Mouse (Mus musculus) spleen, adult 2 months (tissue): ENCODE measurements at regions not wholly inside any gene's neighbourhood (a gene's known extent, or its start where the extent isn't known, plus 50 kb on each side); places are given as distances from the start of the nearest gene placed in this dataset.

Source experiments
- DNase-seq, 2 experiments: peaks; one replicate each; pipeline versions ENCODE4 v3.0.0 to v3.0.0-alpha.2; 2012 to 2021; ENCODE audit warnings: low spot score in 2 of 2, low read depth in 1 of 2
- H3K27ac ChIP-seq: fragments of 200-500 bp; 2 replicates; pipeline ENCODE4 v1.5.1; 2012; ENCODE audit warnings: low read length, inconsistent platforms; ENCODE audit not compliant: insufficient read depth
- H3K27me3 ChIP-seq: fragments of 200-500 bp; 2 replicates; pipeline ENCODE4 v1.6.1; 2012; ENCODE audit warnings: mild to moderate bottlenecking, moderate library complexity, low read length, inconsistent platforms; ENCODE audit not compliant: control insufficient read depth, insufficient read depth
- H3K36me3 ChIP-seq: fragments of 200-500 bp; 2 replicates; pipeline ENCODE4 v1.6.1; 2012; ENCODE audit warnings: mild to moderate bottlenecking, low read length, inconsistent platforms; ENCODE audit not compliant: control insufficient read depth, insufficient read depth
- H3K4me1 ChIP-seq: fragments of 200-500 bp; 2 replicates; pipeline ENCODE4 v1.6.1; 2011; ENCODE audit warnings: inconsistent platforms; ENCODE audit not compliant: control insufficient read depth, insufficient read depth, insufficient read length
- H3K4me3 ChIP-seq: fragments of 200-500 bp; 2 replicates; pipeline ENCODE4 v1.5.1; 2011; ENCODE audit warnings: mild to moderate bottlenecking, inconsistent platforms; ENCODE audit not compliant: insufficient read depth, insufficient read length; ENCODE audit errors: extremely low read depth
- CTCF ChIP-seq: fragments of 200-500 bp; IDR thresholded peaks from 2 replicates; pipeline ENCODE4 v1.5.1; 2011; ENCODE audit warnings: mild to moderate bottlenecking, inconsistent platforms; ENCODE audit not compliant: insufficient read depth, insufficient read length, insufficient replicate concordance; ENCODE audit errors: extremely low read depth
- POLR2A ChIP-seq: fragments of 200-500 bp; IDR thresholded peaks from 2 replicates; pipeline ENCODE4 v1.6.1; 2011; ENCODE audit warnings: low read depth, low read length, inconsistent platforms
- WGBS: fragments of 180-500 bp; shearing (Covaris S2); methylation state at CpG from one replicate; pipeline ENCODE4 v1.1.7; 2018; 5-methylcytosine and 5-hydroxymethylcytosine counted together

DNA sequence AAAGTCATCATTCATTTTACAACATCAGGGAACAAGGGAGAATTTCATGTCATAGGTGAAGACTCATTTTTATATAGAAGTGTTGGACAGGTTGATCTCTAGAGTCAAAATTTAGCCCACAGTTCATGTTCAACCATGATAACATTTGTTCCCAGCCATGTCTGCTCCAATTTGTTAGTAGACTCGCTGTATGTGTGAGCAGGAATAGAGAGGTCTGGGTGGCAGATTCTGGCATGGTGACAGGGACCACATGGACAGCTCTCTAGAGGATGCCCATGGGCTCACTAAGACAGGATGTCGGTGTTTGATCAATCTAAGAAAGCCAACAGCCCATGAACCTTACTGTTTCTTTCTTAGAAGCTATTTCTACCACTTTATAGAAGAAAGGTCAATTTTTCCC, 159.7 kb upstream of the Tmtc1 start:
- Histone ChIP-seq H3K36me3 (no peaks in the 10 kb centered on the region), H3K4me1 (no peaks in the 10 kb centered on the region), H3K27ac (no peak overlapping the region), H3K27me3 (no peaks in the 10 kb centered on the region), H3K4me3 (no peak overlapping the region)
- no peak for DNase-seq
- TF ChIP-seq CTCF (no peak), POLR2A (no peak)
- 80% methylated on average over 2 of the region's 2 CpGs for WGBS

DNA sequence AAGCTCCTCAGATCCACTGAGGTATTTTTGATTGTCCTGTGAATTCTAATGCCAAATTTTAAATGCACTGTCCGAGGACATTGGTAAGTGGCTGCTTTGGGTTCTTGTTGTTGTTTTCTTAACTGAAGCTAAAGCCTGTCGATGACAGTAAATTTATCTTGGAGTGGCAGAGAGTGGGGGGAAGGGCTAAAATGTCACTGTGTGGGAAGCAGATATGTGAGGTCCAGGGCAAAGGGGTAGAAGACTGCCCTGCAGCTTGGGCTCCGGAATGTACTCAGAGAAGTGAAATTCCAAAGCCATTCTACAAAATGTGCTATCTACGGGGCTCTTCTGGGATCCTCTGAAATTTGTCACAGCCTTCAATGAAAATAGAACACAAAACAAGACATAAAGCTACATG, 159.3 kb upstream of the Tmtc1 start:
- Histone ChIP-seq H3K4me3 (no peak overlapping the region), H3K27me3 (no peaks in the 10 kb centered on the region), H3K27ac (no peak overlapping the region), H3K4me1 (no peaks in the 10 kb centered on the region), H3K36me3 (no peaks in the 10 kb centered on the region)
- DNase-seq: no peak
- 77% methylated on average over 4 of the region's 4 CpGs for WGBS
- TF ChIP-seq CTCF: no peak

DNA sequence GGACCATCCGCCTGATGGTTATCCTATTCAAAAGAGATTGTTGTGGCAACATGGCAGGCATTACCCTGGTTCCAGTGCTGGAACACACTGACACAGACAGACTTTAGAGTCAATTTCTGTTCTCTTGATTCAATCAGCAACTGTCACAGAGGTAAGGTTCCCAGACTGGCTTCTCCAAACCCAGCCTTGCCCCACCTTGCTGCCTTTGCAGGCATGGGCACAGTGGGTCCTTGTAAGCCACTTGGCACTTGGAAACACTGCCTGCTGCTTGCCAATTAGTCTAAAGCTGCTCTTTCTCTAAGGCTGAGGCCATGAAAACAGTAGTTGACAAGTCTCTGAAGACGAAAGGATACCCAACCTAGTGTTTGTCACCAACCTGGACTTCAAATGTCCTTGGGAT, 158.7 kb upstream of the Tmtc1 start:
- TF ChIP-seq POLR2A: no peak
- TF ChIP-seq CTCF: no peak
- Histone ChIP-seq H3K36me3 (no peaks in the 10 kb centered on the region), H3K4me1 (no peaks in the 10 kb centered on the region), H3K27ac (no peak overlapping the region), H3K4me3 (no peak overlapping the region), H3K27me3 (no peaks in the 10 kb centered on the region)
- 86% methylated on average over 2 of the region's 2 CpGs for WGBS
- no peak for DNase-seq

DNA sequence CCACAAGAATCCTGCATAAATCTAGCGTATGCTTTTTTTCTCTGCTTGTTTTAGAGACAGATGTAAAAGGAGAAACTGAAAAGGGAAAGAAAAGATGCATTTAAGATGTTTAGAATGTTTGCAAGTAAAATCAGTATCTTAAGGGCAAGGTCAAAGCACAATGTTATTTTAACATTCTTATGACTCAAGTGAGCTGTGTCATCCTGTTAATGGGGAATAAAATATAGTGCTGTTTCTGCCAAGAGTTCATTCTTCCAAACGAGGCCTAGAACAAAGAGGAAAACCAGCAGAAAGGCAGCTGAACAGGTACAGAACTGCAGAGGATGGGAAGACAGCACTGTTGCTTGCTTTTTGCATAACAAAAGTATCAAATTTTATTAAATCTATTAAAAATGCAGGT, 156.7 kb upstream of the Tmtc1 start:
- DNase-seq: no peak
- Histone ChIP-seq H3K27me3 (no peaks in the 10 kb centered on the region), H3K27ac (no peak overlapping the region), H3K4me1 (no peaks in the 10 kb centered on the region), H3K4me3 (no peak overlapping the region), H3K36me3 (no peaks in the 10 kb centered on the region)
- WGBS: 76% methylated on average over 2 of the region's 2 CpGs
- TF ChIP-seq CTCF: no peak
- no peak for TF ChIP-seq POLR2A

DNA sequence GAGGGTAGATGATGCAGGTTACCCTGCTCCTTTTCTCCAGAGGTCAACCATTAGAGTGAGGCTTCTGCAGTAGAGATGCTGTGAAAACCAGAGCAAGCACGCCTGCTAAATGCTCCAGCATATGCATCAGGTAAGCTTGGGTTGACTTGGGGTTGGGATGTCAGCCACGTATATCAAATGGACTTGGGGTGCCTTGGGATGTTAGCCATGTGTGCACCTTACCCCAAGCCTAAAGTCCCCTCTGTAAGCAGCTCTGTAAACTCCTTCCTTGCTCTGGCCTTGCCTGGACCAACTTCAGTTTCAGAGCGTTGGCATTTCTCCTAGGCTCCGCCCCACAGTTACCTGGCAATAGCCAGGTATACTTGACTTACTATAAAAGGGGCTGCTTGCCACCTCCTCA, 155.3 kb upstream of the Tmtc1 start:
- no peaks in the 10 kb centered on the region for H3K27me3 ChIP-seq
- H3K4me3 ChIP-seq: no peak overlapping the region
- no peak for TF ChIP-seq CTCF
- TF ChIP-seq POLR2A: no peak
- DNase-seq: no peak
- no peaks in the 10 kb centered on the region for H3K36me3 ChIP-seq
- H3K4me1 ChIP-seq: no peaks in the 10 kb centered on the region
- H3K27ac ChIP-seq: no peak overlapping the region
- WGBS: 89% methylated on average over 4 of the region's 4 CpGs

DNA sequence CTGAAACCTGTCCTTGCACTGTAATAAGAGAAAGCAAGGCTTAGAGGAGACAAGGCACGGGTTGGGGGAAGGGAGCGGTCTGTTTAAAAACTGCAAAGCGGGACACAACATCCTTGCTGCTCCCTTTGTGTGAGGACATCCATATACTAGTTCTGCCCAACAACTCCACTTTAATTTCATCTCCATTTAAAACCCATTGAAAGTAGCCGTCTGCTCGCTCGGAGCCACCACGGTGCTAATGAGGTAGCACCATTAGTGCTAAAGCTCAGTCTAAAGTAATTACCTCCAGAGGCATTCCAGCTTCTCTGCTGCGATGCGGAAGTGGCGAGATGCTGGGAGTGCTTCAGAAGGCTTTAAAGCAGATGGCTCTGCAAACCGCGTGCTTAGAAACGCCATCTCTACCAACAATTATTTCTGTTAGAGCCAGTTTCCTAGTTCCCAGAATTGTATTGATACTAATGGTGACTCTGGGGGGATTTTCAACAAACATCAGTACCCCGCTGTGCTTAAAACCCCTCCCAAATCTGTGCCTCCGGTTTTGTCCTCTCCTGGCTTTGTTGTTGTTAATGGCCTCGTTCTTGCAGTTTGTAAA, 154.7 kb upstream of the Tmtc1 start:
- no peaks in the 10 kb centered on the region for H3K27me3 ChIP-seq
- no peak overlapping the region for H3K4me3 ChIP-seq
- TF ChIP-seq CTCF (no peak), POLR2A (no peak)
- H3K36me3 ChIP-seq: no peaks in the 10 kb centered on the region
- DNase-seq: no peak
- no peaks in the 10 kb centered on the region for H3K4me1 ChIP-seq
- no peak overlapping the region for H3K27ac ChIP-seq
- 30% methylated on average over 16 of the region's 16 CpGs for WGBS

DNA sequence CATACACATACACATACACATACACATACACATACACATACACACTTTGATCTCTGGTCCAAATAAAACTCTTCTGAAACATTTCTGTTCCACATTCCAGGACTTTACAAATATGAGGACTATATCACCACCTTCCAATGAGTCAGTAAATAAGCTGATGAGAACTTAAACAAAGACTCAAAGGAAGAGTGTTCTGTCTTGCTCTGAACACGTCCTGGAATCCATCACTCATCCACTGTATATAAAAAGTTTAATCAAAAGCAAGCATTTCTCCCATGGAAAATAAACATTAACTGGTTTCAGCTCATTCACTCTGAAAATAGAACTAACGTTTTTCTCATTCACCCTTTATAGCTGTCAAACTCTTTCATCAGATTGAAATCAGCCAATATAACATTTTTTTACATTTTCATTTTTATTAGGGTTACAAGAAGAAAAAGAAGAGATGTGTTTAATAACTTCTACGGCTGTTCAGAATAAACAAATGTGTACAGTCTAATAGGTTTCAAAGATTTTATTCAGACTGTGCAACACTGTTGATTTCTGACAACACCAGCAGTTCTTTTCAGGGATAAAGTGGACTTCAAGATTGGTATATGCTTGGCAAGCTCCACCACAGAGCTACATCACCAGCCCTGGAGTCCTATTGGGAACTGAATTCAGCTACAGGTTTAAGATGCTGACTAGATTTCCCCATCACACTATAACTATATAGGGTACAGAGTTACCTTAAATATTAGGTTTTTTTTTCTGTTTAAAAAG, 151.0 kb upstream of the Tmtc1 start:
- H3K4me1 ChIP-seq: no peaks in the 10 kb centered on the region
- 81% methylated on average over 3 of the region's 3 CpGs for WGBS
- TF ChIP-seq POLR2A: no peak
- TF ChIP-seq CTCF: no peak
- no peak overlapping the region for H3K4me3 ChIP-seq
- no peaks in the 10 kb centered on the region for H3K36me3 ChIP-seq
- no peaks in the 10 kb centered on the region for H3K27me3 ChIP-seq
- no peak overlapping the region for H3K27ac ChIP-seq
- DNase-seq: no peak
